ENCODE assay signal across 8 mouse cellular contexts in the genomic region with DNA sequence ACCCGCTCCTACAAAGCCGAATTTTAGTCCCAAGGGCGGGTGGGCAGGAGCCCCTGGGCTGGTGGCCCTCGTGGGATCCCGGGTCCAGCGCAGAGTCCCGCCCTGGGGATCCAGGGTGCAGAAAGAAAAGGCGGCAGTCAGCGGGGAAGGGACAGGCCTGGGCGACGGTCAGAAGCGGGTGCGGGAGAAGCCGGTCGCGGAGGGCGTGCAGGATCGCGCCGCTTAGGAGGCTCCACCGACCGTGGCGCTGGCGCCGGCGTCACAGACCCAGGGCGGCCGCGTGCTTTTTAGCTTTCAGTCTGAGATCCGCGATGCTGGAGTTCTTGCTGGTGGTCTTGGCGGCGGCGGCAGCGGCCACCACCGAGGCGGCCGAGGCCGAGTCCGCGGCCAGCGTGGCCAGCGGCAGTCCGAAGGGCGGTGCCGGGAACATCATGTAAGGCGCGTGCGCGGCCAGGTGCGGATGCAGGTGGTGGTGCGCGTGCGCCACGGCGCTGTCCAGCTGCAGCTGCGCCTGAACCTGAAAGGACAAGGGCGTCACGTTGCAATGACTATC. TPM values are rescaled to one million over a fixed set of nuclear protein-coding genes. Genes with fewer than 3 reads are reported as not detected.
DNase-seq lines count a peak whose midpoint lies in the region; ATAC-seq and TF ChIP-seq lines count a peak whose summit lies in the region.

No protein-coding gene starts in this region.

- peak overlapping the region; percentile 58 for H3K4me2 ChIP-seq in forebrain, embryonic 13.5 days
- H3K4me2 ChIP-seq in intestine, embryonic 14.5 days (ENCODE audit: low read length): peak overlapping the region; percentile 60
- H3K4me2 ChIP-seq in liver, embryonic 13.5 days: peak overlapping the region; percentile 67
- H3K4me2 ChIP-seq in midbrain, postnatal 0 days (ENCODE audit: low read depth, low read length, poor library complexity, severe bottlenecking): peak overlapping the region; percentile 66

- peak overlapping the region; percentile 68 for H3K4me3 ChIP-seq in gastrocnemius, adult 2 months
- H3K4me3 ChIP-seq in forebrain, embryonic 13.5 days: peak overlapping the region; percentile 43
- peak overlapping the region; percentile 39 for H3K4me3 ChIP-seq in intestine, embryonic 14.5 days (ENCODE audit: low read depth, low read length)
- peak overlapping the region; percentile 53 for H3K4me3 ChIP-seq in liver, embryonic 13.5 days (replicated peaks)
- H3K4me3 ChIP-seq in midbrain, postnatal 0 days (ENCODE audit: low read depth, low read length): peak overlapping the region; percentile 50

- TF ChIP-seq CTCF in gastrocnemius, adult 2 months (IDR thresholded peaks at IDR 0.05): no peak
- TF ChIP-seq CTCF in midbrain, postnatal 0 days (IDR thresholded peaks at IDR 0.05): no peak

- H3K27ac ChIP-seq in gastrocnemius, adult 2 months: 0 out of 2 replicates have a peak overlapping the region, but pooled peaks have one; percentile 6
- H3K27ac ChIP-seq in forebrain, embryonic 13.5 days: no peak overlapping the region
- no peak overlapping the region for H3K27ac ChIP-seq in intestine, embryonic 14.5 days (ENCODE audit: low read depth)
- no peak overlapping the region for H3K27ac ChIP-seq in liver, embryonic 13.5 days
- H3K27ac ChIP-seq in midbrain, postnatal 0 days (ENCODE audit: low read depth, low read length): peak overlapping the region; percentile 69

- DNase-seq in gastrocnemius, adult 2 months: peak; percentile 51
- DNase-seq in gastrocnemius, postnatal 14 days: no peak
- peak; percentile 81 for DNase-seq in intestine, embryonic 14.5 days (ENCODE audit: low spot score)
- no peak for DNase-seq in liver, embryonic 13.5 days
- peak; percentile 42 for DNase-seq in midbrain, postnatal 0 days (ENCODE audit: low spot score)
- peak; percentile 61 for DNase-seq in urinary bladder, postnatal 14 days (ENCODE audit: low spot score)

- under 1% methylated on average over 59 of the region's 59 CpGs for WGBS in forebrain, embryonic 13.5 days
- 1% methylated on average over 59 of the region's 59 CpGs for WGBS in intestine, embryonic 14.5 days
- WGBS in liver, embryonic 13.5 days (ENCODE audit: insufficient replicate concordance): under 1% methylated on average over 59 of the region's 59 CpGs
- WGBS in midbrain, postnatal 0 days: under 1% methylated on average over 58 of the region's 59 CpGs

- peaks cover 18% of the 10 kb centered on the region for H3K4me1 ChIP-seq in forebrain, embryonic 13.5 days
- H3K4me1 ChIP-seq in intestine, embryonic 14.5 days (replicated peaks; ENCODE audit: control insufficient read depth, insufficient read depth, low read length): no peaks in the 10 kb centered on the region
- H3K4me1 ChIP-seq in liver, embryonic 13.5 days (replicated peaks): peaks cover 8% of the 10 kb centered on the region; the same call in 1 of the 2 replicates
- no peaks in the 10 kb centered on the region for H3K4me1 ChIP-seq in midbrain, postnatal 0 days (ENCODE audit: insufficient read depth, low read length)

- H3K9me3 ChIP-seq in forebrain, embryonic 13.5 days (replicated peaks): no peaks in the 10 kb centered on the region
- H3K9me3 ChIP-seq in intestine, embryonic 14.5 days (ENCODE audit: control insufficient read depth, low read length): no peaks in the 10 kb centered on the region
- no peaks in the 10 kb centered on the region for H3K9me3 ChIP-seq in liver, embryonic 13.5 days (replicated peaks)
- no peaks in the 10 kb centered on the region for H3K9me3 ChIP-seq in midbrain, postnatal 0 days (ENCODE audit: low read length)

- intact Hi-C loops in gastrocnemius, adult 2 months (cut with DNase I): no loop called here
- intact Hi-C loops in gastrocnemius, postnatal 14 days (cut with DNase I; ENCODE audit: low total_unique reads): no loop called here

- no peaks in the 10 kb centered on the region for H3K36me3 ChIP-seq in forebrain, embryonic 13.5 days (ENCODE audit: poor library complexity, severe bottlenecking)
- H3K36me3 ChIP-seq in intestine, embryonic 14.5 days (ENCODE audit: control insufficient read depth, insufficient read depth, low read length): no peaks in the 10 kb centered on the region
- H3K36me3 ChIP-seq in liver, embryonic 13.5 days: no peaks in the 10 kb centered on the region
- H3K36me3 ChIP-seq in midbrain, postnatal 0 days (ENCODE audit: insufficient read depth, low read length): no peaks in the 10 kb centered on the region

- peak; percentile 46 for ATAC-seq in activated CD4-positive, CD25-positive, alpha-beta regulatory T cell, adult 4 months
- ATAC-seq in forebrain, embryonic 13.5 days: peak; percentile 71
- peak; percentile 86 for ATAC-seq in intestine, embryonic 14.5 days (replicated peaks; ENCODE audit: low FRiP score, low TSS enrichment, low read depth)
- peak; percentile 64 for ATAC-seq in liver, embryonic 13.5 days (ENCODE audit: low read depth)
- ATAC-seq in midbrain, postnatal 0 days (ENCODE audit: low FRiP score): peak; percentile 66

- H3K9ac ChIP-seq in forebrain, embryonic 13.5 days: peak overlapping the region; percentile 50; the same call in 1 of the 2 replicates
- H3K9ac ChIP-seq in intestine, embryonic 14.5 days (ENCODE audit: low read length): no peak overlapping the region
- H3K9ac ChIP-seq in liver, embryonic 13.5 days: no peak overlapping the region
- H3K9ac ChIP-seq in midbrain, postnatal 0 days (replicated peaks; ENCODE audit: low read length, poor library complexity, severe bottlenecking): peak overlapping the region; percentile 65

- peaks cover 85% of the 10 kb centered on the region for H3K27me3 ChIP-seq in forebrain, embryonic 13.5 days
- H3K27me3 ChIP-seq in intestine, embryonic 14.5 days (replicated peaks; ENCODE audit: control insufficient read depth, insufficient read depth, low read length): peaks cover 97% of the 10 kb centered on the region
- peaks cover 85% of the 10 kb centered on the region for H3K27me3 ChIP-seq in liver, embryonic 13.5 days
- H3K27me3 ChIP-seq in midbrain, postnatal 0 days (ENCODE audit: insufficient read depth, low read length): peaks cover 32% of the 10 kb centered on the region

RNA-seq across cellular contexts. Expression of gene Rsrc1, which starts 7.7 kb away (rescaled TPM):
- 10 to 100 TPM; 11.6 to 14.8 TPM for total RNA-seq in gastrocnemius, adult 2 months (2021)
- total RNA-seq in gastrocnemius, postnatal 14 days (2021): 10 to 100 TPM; 17.0 to 19.1 TPM
- 10 to 100 TPM; 32.0 to 42.4 TPM for polyA plus RNA-seq in activated CD4-positive, CD25-positive, alpha-beta regulatory T cell, adult 4 months (2017; shearing (Covaris generic))
- 29.4 and 32.4 TPM in 2 replicates for polyA plus RNA-seq in forebrain, embryonic 13.5 days (2015; fragmentation: Nextera tagmentation; extraction: Ambion mirVana)
- polyA plus RNA-seq in intestine, embryonic 14.5 days (2014; fragmentation: Nextera tagmentation; extraction: Ambion mirVana): 32.7 and 36.0 TPM in 2 replicates
- polyA plus RNA-seq in liver, embryonic 13.5 days (2015; fragmentation: Nextera tagmentation; extraction: Ambion mirVana): 9.8 and 12.5 TPM in 2 replicates
- 37.5 and 39.6 TPM in 2 replicates for total RNA-seq in midbrain, postnatal 0 days (2014; rRNA removed)
- polyA plus RNA-seq in midbrain, postnatal 0 days (2015; fragmentation: Nextera tagmentation; extraction: Ambion mirVana): 37.7 and 39.3 TPM in 2 replicates

RNA-seq across cellular contexts. Expression of gene Shox2, which starts 8.1 kb away (rescaled TPM):
- 1 to 10 TPM; 1.4 to 2.3 TPM for total RNA-seq in gastrocnemius, adult 2 months (2021)
- 1 to 10 TPM; 4.3 TPM for total RNA-seq in gastrocnemius, postnatal 14 days (2021)
- not detected for polyA plus RNA-seq in activated CD4-positive, CD25-positive, alpha-beta regulatory T cell, adult 4 months (2017; shearing (Covaris generic))
- polyA plus RNA-seq in forebrain, embryonic 13.5 days (2015; fragmentation: Nextera tagmentation; extraction: Ambion mirVana): 12.2 and 15.2 TPM in 2 replicates
- 0.16 TPM in 1 of 2 replicates, not detected in the other for polyA plus RNA-seq in intestine, embryonic 14.5 days (2014; fragmentation: Nextera tagmentation; extraction: Ambion mirVana)
- 0.14 and 0.22 TPM in 2 replicates for polyA plus RNA-seq in liver, embryonic 13.5 days (2015; fragmentation: Nextera tagmentation; extraction: Ambion mirVana)
- total RNA-seq in midbrain, postnatal 0 days (2014; rRNA removed): 82.2 and 96.6 TPM in 2 replicates
- polyA plus RNA-seq in midbrain, postnatal 0 days (2015; fragmentation: Nextera tagmentation; extraction: Ambion mirVana): 55.0 and 61.1 TPM in 2 replicates

Comparison
In these comparisons a context has a peak if more than half of its experiments do, and no peak if none do; other contexts are left out.
1. DNase-seq: peak in gastrocnemius, adult 2 months (single experiment), intestine, embryonic 14.5 days (single experiment), midbrain, postnatal 0 days (single experiment) and urinary bladder, postnatal 14 days (single experiment); none in gastrocnemius, postnatal 14 days (single experiment) and liver, embryonic 13.5 days (single experiment).
2. H3K27ac ChIP-seq: peak in gastrocnemius, adult 2 months (single experiment) and midbrain, postnatal 0 days (single experiment); none in forebrain, embryonic 13.5 days (single experiment), intestine, embryonic 14.5 days (single experiment) and liver, embryonic 13.5 days (single experiment).
3. H3K9ac ChIP-seq: peak in forebrain, embryonic 13.5 days (single experiment) and midbrain, postnatal 0 days (single experiment); none in intestine, embryonic 14.5 days (single experiment) and liver, embryonic 13.5 days (single experiment).
4. RNA of gene Shox2, which starts 8.1 kb away (polyA plus RNA-seq): 55.0 to 61.1 TPM in midbrain, postnatal 0 days and 12.2 to 15.2 TPM in forebrain, embryonic 13.5 days; 0.14 to 0.22 TPM in liver, embryonic 13.5 days, not detected in activated CD4-positive, CD25-positive, alpha-beta regulatory T cell, adult 4 months and 0.16 TPM in intestine, embryonic 14.5 days; every median in the first group is over 10 times any median in the second.
5. Peak in every context shown above with its lines, with median percentiles within 50 percentile points of each other: H3K4me3 ChIP-seq, ATAC-seq and H3K4me2 ChIP-seq.